Mouse (Mus musculus) right cerebral cortex, postnatal 4 days (tissue): ENCODE measurements around the gene Bcas3.
"Not testable (repeated sequence)": the region's sequence is repeated elsewhere in the genome, so short reads cannot be mapped to it uniquely, and the experiment has no call there.

Source experiments
- DNase-seq: peaks from one replicate; pipeline ENCODE4 v3.0.0-alpha.2; 2022

Gene Bcas3

DNA sequence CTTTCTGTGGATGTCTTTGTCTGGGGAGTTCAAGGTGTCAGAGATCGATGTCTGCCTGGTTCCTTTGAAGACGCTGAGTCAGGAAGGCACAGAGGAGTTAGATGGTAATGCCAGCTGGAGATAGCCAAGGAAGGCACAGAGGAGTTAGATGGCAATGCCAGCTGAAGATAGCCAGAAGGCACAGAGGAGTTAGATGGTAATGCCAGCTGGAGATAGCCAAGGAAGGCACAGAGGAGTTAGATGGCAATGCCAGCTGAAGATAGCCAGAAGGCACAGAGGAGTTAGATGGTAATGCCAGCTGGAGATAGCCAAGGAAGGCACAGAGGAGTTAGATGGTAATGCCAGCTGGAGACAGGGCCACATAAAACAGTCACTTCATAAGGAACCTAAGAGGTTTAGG, 363.8 kb downstream of the Bcas3 start:
- DNase-seq: not testable (repeated sequence)

DNA sequence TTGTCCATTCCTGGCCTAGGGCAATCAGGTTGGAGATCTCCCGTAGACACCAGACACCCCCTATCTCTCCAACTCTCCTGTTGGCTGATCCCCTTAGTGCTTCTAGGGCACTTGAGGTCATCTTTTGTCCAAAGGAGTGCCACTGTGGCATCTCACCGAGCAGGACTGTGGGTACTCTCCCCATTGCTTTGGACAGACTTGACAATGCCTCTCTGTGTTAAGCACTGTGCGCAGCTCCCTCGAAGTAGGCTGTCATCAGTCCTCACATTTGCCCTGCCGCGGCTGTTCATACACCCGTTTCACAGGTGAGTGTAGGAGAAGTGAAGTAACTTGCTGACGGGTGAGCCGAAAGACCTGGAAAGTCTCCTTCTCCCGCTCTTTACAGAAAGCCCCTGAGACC, 366.1 kb downstream of the Bcas3 start:
- DNase-seq: no peak

DNA sequence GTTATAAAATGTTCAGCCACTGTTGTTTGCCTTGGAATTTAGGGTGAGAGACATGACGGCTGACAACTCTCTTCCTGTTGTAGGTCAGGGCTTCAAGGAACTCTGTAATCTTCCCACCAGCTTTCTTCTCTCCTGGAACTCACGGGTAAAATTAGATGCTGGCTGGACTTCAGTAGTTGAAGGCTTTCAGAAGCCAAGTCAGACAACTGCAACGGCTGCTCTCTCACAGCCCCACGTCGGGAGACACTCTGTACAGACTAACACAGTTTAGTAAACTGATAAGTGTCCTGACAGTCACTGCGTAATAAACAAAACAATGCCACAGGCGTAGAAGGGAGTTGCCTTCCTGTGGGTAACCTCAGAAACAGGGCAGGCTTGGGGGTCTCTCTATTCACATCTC, 366.8 kb downstream of the Bcas3 start:
- DNase-seq: no peak

DNA sequence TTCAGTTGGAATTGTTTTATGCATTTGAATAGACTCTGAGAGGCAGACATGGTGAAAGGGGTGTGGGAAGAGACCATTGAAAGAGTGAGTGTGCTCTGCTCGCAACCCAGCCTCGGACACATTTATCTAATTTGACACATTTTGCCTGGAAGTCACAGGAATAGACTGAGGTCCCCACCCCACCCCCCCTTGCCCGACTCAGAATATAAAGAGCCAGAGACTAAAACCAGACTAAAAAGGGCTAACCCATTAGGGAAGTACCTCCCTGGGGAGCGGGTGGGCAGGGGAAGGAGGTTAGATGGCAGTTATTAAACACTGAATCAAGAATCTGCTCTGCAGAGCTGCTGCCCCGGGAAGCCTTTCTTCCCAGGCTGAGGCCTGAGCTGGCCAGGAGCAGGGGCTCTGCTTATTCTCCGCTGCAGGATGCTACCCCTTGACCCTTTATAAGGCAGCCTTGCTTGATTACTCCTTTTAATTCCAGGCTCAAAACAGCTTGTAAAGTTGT, 367.4 kb downstream of the Bcas3 start:
- DNase-seq: no peak

DNA sequence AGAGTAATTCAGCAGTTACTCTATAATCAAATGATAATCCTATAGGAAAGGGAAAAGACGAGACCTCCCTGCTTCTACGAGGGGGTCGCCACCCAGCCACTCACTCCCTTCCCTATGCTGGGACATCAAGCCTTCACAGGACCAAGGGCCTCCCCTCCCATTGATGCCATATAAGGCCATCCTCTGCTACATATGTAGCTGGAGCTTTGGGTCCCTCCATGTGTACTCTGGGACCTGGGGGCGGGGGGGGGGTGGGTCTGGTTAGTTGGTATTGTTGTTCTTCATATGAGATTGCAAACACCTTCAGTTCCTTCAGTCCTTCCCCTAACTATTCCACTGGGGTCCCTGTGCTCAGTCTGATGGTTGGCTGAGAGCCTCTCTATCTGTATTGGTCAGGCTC, 369.0 kb downstream of the Bcas3 start:
- DNase-seq: no peak

DNA sequence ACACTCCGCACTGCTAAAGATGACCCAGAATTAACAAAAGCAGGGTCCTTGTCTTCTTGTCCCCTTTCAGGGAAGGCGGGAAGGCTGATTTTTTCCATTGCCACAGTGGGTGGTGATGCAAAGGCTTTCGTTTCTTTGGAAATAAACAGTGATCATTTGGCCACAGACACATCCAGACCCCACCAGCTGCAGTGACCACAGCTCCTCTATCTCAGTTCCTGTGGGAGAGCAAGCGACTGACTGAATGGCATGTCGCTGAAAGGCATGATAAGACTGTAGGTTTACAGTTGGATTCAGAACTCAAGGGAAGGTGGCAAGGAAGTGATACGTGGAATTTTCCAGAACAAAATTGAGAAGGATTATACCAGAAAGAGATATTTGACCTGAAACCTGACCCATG, 371.2 kb downstream of the Bcas3 start:
- DNase-seq: no peak

DNA sequence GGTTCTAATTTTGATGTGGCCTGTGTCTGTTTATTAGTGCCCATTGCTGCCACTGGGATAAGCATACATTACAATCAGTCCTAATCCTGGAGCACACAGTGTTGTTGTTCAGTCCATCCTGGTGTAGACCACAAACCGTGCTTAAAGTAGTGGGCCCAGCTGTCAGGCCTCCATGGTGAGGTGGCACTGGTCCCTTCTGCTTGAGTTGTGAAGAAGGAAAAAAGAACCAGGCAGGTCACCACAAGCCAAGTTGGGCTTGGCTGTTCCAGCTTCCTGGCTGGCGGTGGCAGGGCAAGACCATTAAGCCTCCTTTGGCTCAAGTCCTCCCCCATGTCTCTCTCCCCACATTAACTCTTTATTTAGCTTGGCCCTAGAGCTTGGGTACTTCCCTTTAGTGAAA, 376.8 kb downstream of the Bcas3 start:
- no peak for DNase-seq

DNA sequence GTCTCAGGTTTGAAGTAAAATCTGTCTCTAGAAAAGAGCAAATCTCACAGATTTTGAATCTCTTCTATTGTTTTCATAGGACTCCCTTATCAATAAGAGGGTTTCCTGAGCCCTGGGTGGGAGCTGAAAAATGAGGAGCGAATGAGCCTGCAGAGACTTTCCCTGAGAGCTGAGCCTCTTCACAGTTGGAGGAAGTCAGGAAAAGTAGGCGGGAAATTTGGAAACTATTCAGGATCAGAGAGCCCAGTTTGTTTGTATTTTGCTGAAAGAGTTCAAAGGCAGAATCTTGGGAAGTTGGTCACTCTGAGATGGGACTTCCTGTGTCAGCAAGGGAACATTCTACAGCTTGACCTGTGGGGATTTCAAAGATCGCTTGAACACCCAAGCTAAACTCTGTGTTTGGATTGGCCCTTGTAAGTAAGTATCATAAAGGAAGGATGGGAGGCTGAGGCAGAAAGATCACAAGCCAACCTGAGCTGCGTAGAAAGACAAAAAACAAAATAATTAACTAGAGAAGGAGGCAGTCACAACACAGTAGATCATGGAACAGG, 379.6 kb downstream of the Bcas3 start:
- no peak for DNase-seq

DNA sequence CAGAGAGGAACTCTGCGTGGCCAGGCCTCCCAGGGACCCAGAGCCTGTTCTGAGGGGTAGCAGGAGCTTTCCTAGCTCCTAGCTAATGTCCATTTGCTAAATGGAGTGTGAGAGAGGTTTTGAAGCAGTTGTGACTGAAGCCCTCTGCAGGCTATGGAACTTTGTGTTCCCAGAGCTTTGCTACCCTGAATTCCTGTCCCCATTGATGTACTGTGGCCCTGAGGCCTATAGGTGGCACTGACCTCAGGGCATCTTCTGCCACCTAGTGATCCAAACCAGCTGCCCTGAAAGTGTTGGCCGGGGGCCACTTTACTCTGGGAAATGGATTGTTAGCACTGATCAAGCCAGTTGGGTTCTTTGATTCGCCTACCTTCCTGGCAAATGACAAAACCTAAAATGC, 380.6 kb downstream of the Bcas3 start:
- no peak for DNase-seq

DNA sequence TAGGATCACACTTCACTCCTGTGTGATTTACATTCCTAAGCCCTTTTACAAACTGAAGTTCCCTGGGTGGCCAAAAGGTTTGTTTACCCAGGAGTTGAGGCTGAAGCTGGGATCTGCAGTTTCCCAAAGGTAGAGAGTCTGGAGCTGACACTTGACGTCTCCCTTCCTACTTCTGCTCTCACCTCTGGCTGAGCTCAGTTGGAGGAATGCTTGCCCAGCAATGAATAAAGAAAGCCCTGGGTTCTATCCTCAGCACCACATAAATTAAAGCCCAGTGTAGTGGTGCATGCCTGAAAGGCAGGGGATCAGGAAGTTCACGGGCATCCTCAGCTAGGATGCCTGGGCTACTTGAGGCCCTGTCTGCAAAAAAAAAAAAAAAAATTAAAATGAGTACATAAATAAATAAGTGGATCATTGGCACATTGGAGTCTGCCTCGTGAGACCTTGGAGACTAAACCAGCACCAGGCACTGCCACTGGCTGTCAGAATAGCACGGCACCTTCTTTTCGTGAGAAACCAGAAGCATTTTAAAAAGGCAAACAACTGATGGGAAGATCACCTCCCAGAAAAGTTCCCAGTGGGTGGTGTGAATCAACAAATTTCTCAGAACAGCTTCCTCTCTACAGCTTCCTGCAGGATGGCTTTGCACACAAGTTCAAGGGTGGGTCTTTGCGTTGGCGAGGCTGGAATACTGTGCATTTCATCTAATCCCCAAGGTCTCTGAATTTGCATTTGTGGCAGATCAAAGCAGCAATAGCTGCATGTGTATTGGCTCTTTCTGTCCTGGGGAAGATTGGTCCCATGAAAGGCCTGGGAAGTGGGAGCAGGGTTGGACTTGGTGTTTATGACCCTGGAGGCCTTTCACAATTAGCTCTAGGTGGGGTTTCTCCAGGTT, 381.6 kb downstream of the Bcas3 start:
- no peak for DNase-seq

DNA sequence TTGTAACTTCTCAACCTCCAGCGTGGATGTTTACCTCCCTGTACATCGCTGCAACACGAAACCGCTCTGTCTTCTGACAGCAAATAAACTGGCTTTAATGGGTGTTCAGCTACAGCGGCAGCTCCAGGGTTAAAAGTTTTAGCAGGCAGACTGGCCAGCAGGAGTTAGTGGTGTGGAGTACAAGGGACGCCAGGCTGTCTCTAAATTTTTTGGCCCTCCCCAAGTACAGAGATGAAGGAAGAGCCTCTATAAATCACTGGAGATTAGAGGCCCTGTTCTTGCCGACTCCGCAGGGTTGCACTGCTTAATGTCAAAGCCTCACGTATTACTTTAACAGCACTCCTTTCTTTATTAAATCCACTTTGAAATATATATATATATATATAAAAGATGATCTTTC, 384.3 kb downstream of the Bcas3 start:
- DNase-seq: no peak

DNA sequence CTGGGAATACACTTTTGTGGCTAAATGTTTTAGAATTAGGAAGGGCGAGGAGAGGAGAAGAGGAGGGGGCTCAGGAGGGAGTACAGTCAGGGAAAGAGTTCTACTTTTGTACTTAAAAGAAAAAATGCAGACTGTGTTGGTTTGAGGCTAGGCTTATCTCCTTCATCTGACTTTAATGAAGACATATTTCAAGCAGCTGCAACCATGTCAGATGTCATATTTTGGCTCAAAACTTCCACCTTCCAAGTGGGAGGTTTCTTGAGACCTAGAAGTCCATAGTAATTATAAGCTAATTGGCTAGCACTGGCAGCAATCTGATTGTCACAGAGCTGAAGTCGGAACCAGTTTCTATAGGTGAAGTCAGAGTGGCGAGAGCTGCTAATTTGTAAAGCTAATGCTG, 384.9 kb downstream of the Bcas3 start:
- no peak for DNase-seq

DNA sequence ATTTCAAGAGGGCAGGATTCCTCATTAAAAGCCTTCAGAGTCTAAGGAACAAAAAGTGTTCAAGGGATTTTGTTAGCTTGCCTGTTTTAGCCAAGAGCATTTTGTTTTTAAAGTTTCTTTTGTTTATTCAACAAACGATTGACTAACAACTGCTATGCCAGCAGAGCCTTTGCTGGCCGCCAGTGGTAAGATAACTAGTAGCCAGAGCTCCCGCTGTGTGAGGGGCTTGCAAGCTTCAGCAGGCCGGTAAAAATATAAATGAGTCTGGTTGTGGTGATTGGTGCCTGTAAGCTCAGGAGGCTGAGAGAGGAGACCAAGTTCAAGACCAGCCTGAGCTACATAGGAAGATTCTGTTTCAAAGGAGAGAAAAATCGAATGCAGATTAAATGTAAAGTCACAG, 385.6 kb downstream of the Bcas3 start:
- no peak for DNase-seq

DNA sequence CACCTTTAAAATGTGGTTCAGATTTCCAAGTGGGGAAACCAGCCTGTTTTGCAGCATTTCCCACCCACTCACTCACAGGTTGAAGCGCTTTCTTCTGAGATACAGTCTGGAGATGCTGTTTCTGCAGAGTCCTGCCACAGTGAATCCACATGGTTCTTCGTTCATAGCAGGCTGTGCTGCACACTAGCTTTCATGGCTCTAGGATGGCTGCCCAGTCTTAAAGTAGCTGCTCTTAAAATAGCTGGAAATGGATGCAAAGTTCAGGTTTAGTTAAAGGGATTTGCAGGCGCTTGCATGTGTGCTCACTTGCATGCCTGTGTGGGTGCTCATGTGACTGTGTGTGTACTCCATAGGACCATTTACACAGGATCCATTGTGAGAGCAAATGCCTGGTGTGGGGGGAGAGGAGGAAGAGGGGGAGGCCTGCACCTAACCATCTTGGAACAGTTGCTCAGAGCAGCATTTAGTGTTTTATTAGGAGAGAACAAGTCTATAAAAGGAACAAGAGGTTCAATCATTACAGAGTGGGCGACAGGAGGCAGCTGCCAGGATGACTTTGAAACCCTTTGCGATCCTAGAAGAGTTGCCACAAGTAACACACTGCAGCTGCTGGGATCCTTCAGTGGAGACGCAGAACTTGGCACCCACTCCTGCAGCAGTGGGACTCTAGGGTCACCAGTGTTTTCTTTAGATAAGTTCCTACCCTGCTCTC, 386.5 kb downstream of the Bcas3 start:
- no peak for DNase-seq

DNA sequence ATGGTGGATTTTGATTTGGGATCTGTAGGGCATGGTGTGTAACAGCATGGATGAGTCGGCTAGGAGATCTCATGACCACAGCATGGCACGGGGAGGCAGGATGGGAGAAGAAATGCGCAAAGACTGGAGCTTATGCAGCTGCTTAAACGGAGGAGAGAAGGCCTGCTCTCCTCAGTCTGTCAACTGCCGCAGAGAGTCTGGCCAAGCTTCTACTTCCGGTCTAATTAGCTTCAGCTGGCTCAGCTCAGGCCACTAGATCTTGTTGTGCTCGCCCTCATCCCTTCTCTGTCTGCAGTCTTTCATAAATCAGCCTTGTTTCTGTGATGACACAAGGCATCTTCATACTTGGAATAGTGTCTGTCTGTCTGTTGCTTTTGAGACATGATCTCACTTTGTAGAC, 393.4 kb downstream of the Bcas3 start:
- DNase-seq: no peak

DNA sequence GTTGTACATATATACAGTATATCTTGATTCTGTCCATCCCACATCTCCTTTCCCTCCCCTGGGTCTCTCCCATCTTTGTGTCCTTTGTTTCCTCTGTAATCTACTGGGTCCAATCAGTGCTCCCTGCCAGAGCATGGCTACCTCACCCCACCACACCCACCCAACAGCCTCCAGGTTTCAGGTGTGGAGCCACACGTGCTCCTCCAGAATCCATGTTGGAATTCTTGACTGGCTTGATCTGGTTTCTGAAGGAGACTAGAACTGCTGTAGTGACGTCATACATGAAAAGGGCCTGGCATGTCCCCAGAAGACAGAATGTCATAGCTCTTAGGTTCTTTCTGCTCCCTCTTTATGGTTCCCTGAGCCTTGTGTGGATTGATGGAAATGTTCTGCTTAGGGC, 395.9 kb downstream of the Bcas3 start:
- no peak for DNase-seq

DNA sequence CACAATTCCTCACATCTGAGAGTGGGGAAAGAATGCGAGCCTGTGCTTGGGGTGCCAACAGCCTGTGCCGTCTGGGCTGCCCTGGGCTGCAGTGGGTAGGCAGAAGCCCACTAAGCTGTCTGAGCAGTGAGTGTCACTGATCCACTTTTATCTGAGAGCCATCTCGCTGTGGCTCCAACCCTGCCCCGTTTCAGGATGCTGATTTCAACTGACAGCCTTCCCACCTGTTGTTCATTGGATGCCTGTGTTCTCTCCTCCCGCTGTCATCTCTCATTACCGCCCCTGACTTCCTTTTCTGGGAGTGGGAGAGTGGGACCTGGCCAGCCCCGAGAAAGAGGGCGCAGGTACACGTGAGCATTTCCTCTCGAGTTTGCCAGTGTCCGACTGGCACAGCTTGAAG, 398.2 kb downstream of the Bcas3 start:
- DNase-seq: no peak

DNA sequence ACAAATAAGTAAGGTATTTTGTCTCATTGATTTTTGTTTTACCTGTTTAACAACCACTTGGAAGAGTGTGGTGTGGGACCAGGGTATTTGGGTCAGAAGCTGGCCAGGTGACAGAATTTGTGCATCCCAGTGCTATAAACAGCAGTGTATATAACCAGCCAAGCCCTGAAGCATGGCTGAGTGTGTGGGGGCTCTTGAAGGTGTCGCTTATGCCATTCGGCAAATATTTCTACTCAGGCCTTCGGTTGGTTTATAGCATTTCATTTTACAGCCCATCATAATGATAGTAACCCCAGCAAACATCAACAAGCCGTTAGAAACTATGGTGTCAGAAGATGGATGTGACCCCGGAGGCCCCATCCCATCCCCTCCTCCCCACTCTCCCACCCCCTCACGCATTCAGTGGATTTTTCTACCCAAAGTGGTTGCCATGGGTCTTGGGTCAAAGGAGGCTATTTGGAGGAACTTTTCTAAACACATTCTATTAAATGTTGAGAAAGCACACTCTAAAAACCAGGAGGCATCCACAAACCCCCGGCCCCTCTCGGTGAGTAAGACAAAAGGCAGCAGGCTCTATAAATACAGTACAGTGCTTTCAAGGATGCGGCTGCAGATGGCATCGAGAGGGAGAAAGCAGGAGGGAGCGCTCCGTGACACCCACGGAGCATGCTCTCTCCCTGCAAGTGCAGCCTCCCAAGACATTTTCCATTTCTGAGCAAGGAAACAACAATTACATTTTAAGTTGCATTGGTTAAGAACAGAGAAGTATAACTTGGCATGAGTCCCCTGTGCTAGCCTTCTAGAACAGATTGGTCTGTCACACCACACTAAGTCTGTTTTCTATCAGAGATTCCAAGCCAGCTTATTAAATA, 401.9 kb downstream of the Bcas3 start:
- DNase-seq: no peak

DNA sequence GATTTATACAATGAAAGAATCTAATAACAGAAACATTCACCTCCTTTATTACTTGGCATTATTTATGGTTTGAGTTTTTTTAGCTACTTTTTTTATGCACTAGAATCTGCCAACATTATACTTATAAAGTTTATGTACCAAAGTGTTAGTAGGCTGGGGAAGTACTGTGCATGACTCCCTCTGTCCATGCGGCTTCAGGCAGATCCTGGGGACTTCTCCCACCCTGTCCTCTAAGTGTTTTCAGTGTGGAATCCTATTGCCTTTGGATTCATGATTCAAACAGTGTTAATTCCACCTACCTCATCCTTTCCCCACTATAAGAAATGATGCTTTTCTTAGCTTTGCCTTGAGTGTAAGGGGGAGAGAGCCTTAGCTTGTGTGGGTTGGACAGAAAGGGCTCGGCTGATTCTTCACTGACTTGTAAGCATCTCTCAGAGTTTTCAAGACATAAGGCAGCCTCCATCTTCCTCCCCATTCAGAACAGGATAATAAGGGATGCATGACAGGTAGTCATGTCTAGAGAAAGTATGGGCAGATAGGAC, 402.6 kb downstream of the Bcas3 start:
- DNase-seq: no peak

DNA sequence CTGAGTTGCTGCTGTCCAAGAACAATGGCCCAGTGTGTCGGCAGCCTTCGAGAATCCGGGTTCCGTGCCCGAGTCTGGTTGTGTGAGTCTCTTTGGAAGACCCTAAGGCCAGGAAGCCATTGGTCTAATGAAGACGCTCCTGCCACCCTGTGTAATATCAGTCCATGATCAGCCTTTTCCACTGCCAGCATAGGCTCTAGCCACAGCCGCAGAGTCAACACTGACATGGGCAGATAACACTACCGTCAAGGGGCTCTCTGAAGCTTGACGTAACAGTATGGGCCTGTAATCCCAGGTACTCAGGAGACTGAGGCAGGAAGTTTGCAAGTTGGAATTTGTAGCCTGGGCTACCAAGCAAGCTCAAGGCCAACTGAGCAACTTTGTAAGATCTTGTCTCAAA, 405.9 kb downstream of the Bcas3 start:
- no peak for DNase-seq

DNA sequence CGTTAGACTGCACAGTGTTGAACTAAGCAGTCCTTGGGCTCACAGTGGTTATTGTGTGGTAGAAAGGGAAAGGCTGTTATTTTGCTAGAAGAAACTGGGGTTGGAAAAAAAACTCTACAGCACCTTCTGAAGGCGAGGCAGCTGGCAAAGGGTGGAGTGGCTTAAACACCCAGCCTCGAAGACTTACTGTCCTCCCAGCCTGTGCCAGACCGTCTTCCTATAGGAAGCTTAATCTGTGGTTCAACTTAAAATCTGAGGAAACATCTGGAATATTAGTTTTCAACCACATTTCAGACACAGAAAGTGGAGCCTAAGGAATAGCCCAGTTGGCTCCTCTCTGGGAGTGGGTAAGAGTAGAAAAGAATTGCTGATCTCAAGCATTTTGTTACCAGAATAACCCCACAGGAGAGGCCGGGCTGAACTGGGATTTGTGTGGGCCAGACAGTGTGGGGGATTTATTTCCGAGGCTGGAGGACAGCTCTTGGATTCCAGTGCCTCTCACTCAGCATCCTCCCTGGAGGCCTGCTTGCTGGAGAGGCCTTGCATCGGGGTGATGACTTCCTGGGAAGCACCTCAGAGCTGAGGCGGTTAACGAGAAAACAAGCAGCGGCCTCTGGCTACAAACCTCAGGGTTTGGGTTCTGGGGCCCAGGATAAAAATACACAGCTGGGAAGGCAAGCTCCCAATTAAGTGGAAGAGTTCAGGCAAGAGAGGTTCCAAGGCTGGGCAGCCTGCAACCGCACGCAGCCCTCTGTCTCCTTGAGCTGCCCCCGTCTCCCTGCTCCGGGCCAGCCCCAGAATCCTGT, 406.9 kb downstream of the Bcas3 start:
- no peak for DNase-seq
